In genomic region chr2:91182405-91183147, GRCm38 (mm10) we compare ENCODE assay signal across 8 mouse cellular contexts. TPM values are rescaled to one million over a fixed set of nuclear protein-coding genes. Genes with fewer than 3 reads are reported as not detected.
A peak's percentile ranks its signal among the peaks of the same experiment; 100 is the strongest.
DNase-seq lines count a peak whose midpoint lies in the region; ATAC-seq and TF ChIP-seq lines count a peak whose summit lies in the region.

No protein-coding gene starts in this region.

- H3K9ac ChIP-seq in forebrain, embryonic 11.5 days (ENCODE audit: low read length), result peak overlapping the region; percentile 79

- H3K27me3 ChIP-seq in E14TG2a.4 (ENCODE audit: insufficient read depth, low read length), result peaks cover 29% of the 10 kb centered on the region
- H3K27me3 ChIP-seq in forebrain, embryonic 11.5 days (ENCODE audit: control insufficient read depth, insufficient read depth, low read length), result no peaks in the 10 kb centered on the region

- TF ChIP-seq CTCF in E14TG2a.4 (conservative IDR thresholded peaks at IDR 0.05; ENCODE audit: low read length), result no peak

- H3K4me1 ChIP-seq in E14TG2a.4 (replicated peaks; ENCODE audit: low read depth, low read length), result peaks cover 21% of the 10 kb centered on the region
- H3K4me1 ChIP-seq in forebrain, embryonic 11.5 days (replicated peaks; ENCODE audit: control insufficient read depth, insufficient read depth, low read length), result peaks cover 7% of the 10 kb centered on the region; the same call in 1 of the 2 replicates

- peak overlapping the region; percentile 98 for H3K4me3 ChIP-seq in E14TG2a.4 (replicated peaks; ENCODE audit: low read length)
- H3K4me3 ChIP-seq in forebrain, embryonic 11.5 days (ENCODE audit: low read depth, low read length), result peak overlapping the region; percentile 91

- H3K4me2 ChIP-seq in forebrain, embryonic 11.5 days (ENCODE audit: low read depth, low read length, severe bottlenecking), result peak overlapping the region; percentile 80

- no peaks in the 10 kb centered on the region for H3K9me3 ChIP-seq in E14TG2a.4 (ENCODE audit: low read length)
- no peaks in the 10 kb centered on the region for H3K9me3 ChIP-seq in forebrain, embryonic 11.5 days (ENCODE audit: control insufficient read depth, low read length)

- no peaks in the 10 kb centered on the region for H3K36me3 ChIP-seq in E14TG2a.4 (ENCODE audit: insufficient read depth, low read length)
- H3K36me3 ChIP-seq in forebrain, embryonic 11.5 days (ENCODE audit: control insufficient read depth, insufficient read depth, low read length), result no peaks in the 10 kb centered on the region

- peak; percentile 96 for ATAC-seq in forebrain, embryonic 11.5 days (replicated peaks; ENCODE audit: low FRiP score)

- peak; percentile 97 for DNase-seq in brain, adult 2 months (ENCODE audit: low read depth, low spot score)
- peak; percentile 94 for DNase-seq in forebrain, embryonic 11.5 days (ENCODE audit: low spot score)
- DNase-seq in heart, postnatal 36 days, result peak; percentile 62 to 66
- DNase-seq in layer of hippocampus, postnatal 36 days, result peak; percentile 84 to 87
- peak; percentile 77 for DNase-seq in lung, postnatal 14 days
- DNase-seq in ovary, postnatal 36 days (ENCODE audit: low spot score), result peak; percentile 74
- DNase-seq in thymus, postnatal 36 days, result peak; percentile 92 to 95

- intact Hi-C loops in heart, postnatal 36 days (cut with DNase I), result loop anchor here (2.0 kb wide), 1 partner anchor 20 kb away; the partner anchor contains the start of genes Acp2 and Nr1h3

- under 1% methylated on average over 71 of the region's 81 CpGs for WGBS in forebrain, embryonic 11.5 days

- peak overlapping the region; percentile 70 for H3K27ac ChIP-seq in forebrain, embryonic 11.5 days (ENCODE audit: low read depth, low read length)

RNA-seq across cellular contexts. Expression of gene Madd, which starts 1.1 kb away (rescaled TPM):
- 23.3 and 26.9 TPM in 2 replicates for polyA plus RNA-seq in forebrain, embryonic 11.5 days (2014; fragmentation: Nextera tagmentation; extraction: Ambion mirVana)
- total RNA-seq in heart, postnatal 36 days (2021), result 1 to 10 TPM; 5.8 to 6.6 TPM
- total RNA-seq in layer of hippocampus, postnatal 36 days (2021), result 100 to 1,000 TPM; 246 to 247 TPM

RNA-seq across cellular contexts. Expression of gene Nr1h3, which starts 20.1 kb away (rescaled TPM):
- polyA plus RNA-seq in forebrain, embryonic 11.5 days (2014; fragmentation: Nextera tagmentation; extraction: Ambion mirVana), result 1.6 and 2.0 TPM in 2 replicates
- total RNA-seq in heart, postnatal 36 days (2021), result 10 to 100 TPM; 17.3 TPM
- total RNA-seq in layer of hippocampus, postnatal 36 days (2021), result 1 to 10 TPM; 5.1 to 7.7 TPM

RNA-seq across cellular contexts. Expression of gene Acp2, which starts 20.1 kb away (rescaled TPM):
- 28.7 and 36.7 TPM in 2 replicates for polyA plus RNA-seq in forebrain, embryonic 11.5 days (2014; fragmentation: Nextera tagmentation; extraction: Ambion mirVana)
- total RNA-seq in heart, postnatal 36 days (2021), result 10 to 100 TPM; 18.0 to 19.5 TPM
- 10 to 100 TPM; 52.7 to 56.4 TPM for total RNA-seq in layer of hippocampus, postnatal 36 days (2021)

RNA-seq across cellular contexts. Expression of gene Ddb2, which starts 54.2 kb away (rescaled TPM):
- polyA plus RNA-seq in forebrain, embryonic 11.5 days (2014; fragmentation: Nextera tagmentation; extraction: Ambion mirVana), result 9.9 and 10.8 TPM in 2 replicates
- total RNA-seq in heart, postnatal 36 days (2021), result 1 to 10 TPM; 3.0 to 3.9 TPM
- total RNA-seq in layer of hippocampus, postnatal 36 days (2021), result 1 to 10 TPM; 9.3 to 9.8 TPM

Comparison
In these comparisons a context has a peak if more than half of its experiments do, and no peak if none do; other contexts are left out.
1. Peak in every context shown above with its lines: DNase-seq, ATAC-seq, H3K4me3 ChIP-seq and H3K27ac ChIP-seq.
2. RNA of gene Madd, which starts 1.1 kb away (total RNA-seq): 246 to 247 TPM in layer of hippocampus, postnatal 36 days; 5.8 to 6.6 TPM in heart, postnatal 36 days; every median in the first group is over 10 times any median in the second.